ENCODE assay signal across 22 mouse cellular contexts in the genomic region with DNA sequence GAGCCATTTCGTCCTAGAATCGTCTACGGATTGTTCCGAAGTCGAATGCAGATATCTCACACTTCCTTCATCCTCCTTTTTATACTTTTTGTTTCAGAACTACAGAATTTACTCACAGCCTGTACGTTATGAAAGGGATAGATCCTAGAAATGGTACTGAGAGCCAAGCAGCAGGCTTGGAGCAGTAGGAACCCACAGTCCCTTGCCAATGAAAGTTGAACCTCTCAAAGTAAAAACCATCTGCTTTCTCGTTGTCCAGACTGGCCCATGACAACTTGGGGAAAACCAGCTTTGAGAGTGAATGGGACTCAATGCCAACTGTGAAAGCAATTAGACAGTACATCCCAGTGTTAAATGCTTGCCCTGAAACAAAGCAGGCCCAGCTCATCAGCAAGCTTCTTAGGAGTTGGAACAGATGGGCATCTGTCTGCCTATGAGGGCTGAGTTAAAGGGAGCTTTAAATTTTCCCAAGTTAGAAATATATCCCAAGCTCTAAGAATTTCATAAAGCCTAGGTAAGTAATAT.
DNase-seq lines count a peak whose midpoint lies in the region; ATAC-seq lines count a peak whose summit lies in the region.
"Had no signal": no experiment of that assay in that cellular context is flagged by ENCODE, and none has a peak within 500 bp of the region (broad histone marks: within the 10 kb centered on the region; RNA-seq: fewer than 3 reads in every experiment).

No protein-coding gene starts in this region.

- H3K4me1 ChIP-seq in forebrain, embryonic 14.5 days (ENCODE audit: control insufficient read depth, insufficient read depth, low read length): no peaks in the 10 kb centered on the region
- no peaks in the 10 kb centered on the region for H3K4me1 ChIP-seq in forebrain, embryonic 12.5 days
- H3K4me1 ChIP-seq in kidney, embryonic 14.5 days (ENCODE audit: control insufficient read depth, insufficient read depth, low read length): no peaks in the 10 kb centered on the region
- H3K4me1 ChIP-seq: midbrain, embryonic 12.5 days; neural tube, embryonic 15.5 days had no signal

- intact Hi-C loops in left cerebral cortex, postnatal 4 days (cut with DNase I): no loop called here

- no peaks in the 10 kb centered on the region for H3K36me3 ChIP-seq in forebrain, embryonic 14.5 days (ENCODE audit: control insufficient read depth, insufficient read depth, low read length)
- H3K36me3 ChIP-seq in forebrain, embryonic 12.5 days (replicated peaks): no peaks in the 10 kb centered on the region
- no peaks in the 10 kb centered on the region for H3K36me3 ChIP-seq in kidney, embryonic 14.5 days (ENCODE audit: control insufficient read depth, insufficient read depth, low read length)
- H3K36me3 ChIP-seq: G1E; midbrain, embryonic 12.5 days; neural tube, embryonic 15.5 days had no signal

- H3K9ac ChIP-seq in forebrain, embryonic 14.5 days (ENCODE audit: low read length): no peak overlapping the region
- H3K9ac ChIP-seq in forebrain, embryonic 12.5 days: no peak overlapping the region
- no peak overlapping the region for H3K9ac ChIP-seq in kidney, embryonic 14.5 days (ENCODE audit: low read depth, low read length)
- H3K9ac ChIP-seq: midbrain, embryonic 12.5 days; neural tube, embryonic 15.5 days had no signal

- H3K4me3 ChIP-seq in forebrain, embryonic 14.5 days (ENCODE audit: low read depth, low read length): no peak overlapping the region
- no peak overlapping the region for H3K4me3 ChIP-seq in forebrain, embryonic 12.5 days (replicated peaks)
- no peak overlapping the region for H3K4me3 ChIP-seq in kidney, embryonic 14.5 days (ENCODE audit: low read length)
- H3K4me3 ChIP-seq: midbrain, embryonic 12.5 days; neural tube, embryonic 15.5 days had no signal

- 67% methylated on average over 7 of the region's 7 CpGs for WGBS in forebrain, embryonic 14.5 days
- WGBS in forebrain, embryonic 12.5 days: 90% methylated on average over 7 of the region's 7 CpGs
- 82% methylated on average over 7 of the region's 7 CpGs for WGBS in kidney, embryonic 14.5 days

- DNase-seq in forebrain, embryonic 14.5 days (ENCODE audit: low spot score): peak; percentile 80
- peak; percentile 27 for DNase-seq in left cerebral cortex, postnatal 4 days
- no peak for DNase-seq in left cerebral cortex, adult 9 months (ENCODE audit: low spot score in 2 of 2)
- DNase-seq in brain, adult 2 months (ENCODE audit: low read depth, low spot score): peak; percentile 50
- peak; percentile 6 for DNase-seq in layer of hippocampus, adult 9-11 months
- DNase-seq: adrenal gland, postnatal 36 days; cerebellum, adult 9-10 months; gastrocnemius, postnatal 14 days; heart, adult 18-20 months; heart, postnatal 36 days; kidney, adult 11 months; kidney, postnatal 10 days; liver; spleen, adult 18-20 months; thymus, adult 18-20 months had no signal

- H3K27me3 ChIP-seq in forebrain, embryonic 14.5 days (replicated peaks; ENCODE audit: control insufficient read depth, insufficient read depth, low read length): no peaks in the 10 kb centered on the region
- H3K27me3 ChIP-seq in forebrain, embryonic 12.5 days: no peaks in the 10 kb centered on the region
- H3K27me3 ChIP-seq in kidney, embryonic 14.5 days (ENCODE audit: control insufficient read depth, insufficient read depth, low read length): no peaks in the 10 kb centered on the region
- H3K27me3 ChIP-seq: midbrain, embryonic 12.5 days; neural tube, embryonic 15.5 days had no signal

- no peak overlapping the region for H3K4me2 ChIP-seq in forebrain, embryonic 14.5 days (ENCODE audit: low read length)
- H3K4me2 ChIP-seq in forebrain, embryonic 12.5 days: no peak overlapping the region
- no peak overlapping the region for H3K4me2 ChIP-seq in kidney, embryonic 14.5 days (replicated peaks; ENCODE audit: low read depth, low read length)
- H3K4me2 ChIP-seq: midbrain, embryonic 12.5 days; neural tube, embryonic 15.5 days had no signal

- H3K27ac ChIP-seq in forebrain, embryonic 14.5 days (ENCODE audit: low read depth, low read length): no peak overlapping the region
- no peak overlapping the region for H3K27ac ChIP-seq in forebrain, embryonic 12.5 days
- H3K27ac ChIP-seq in kidney, embryonic 14.5 days (ENCODE audit: low read depth, low read length): no peak overlapping the region
- H3K27ac ChIP-seq: midbrain, embryonic 12.5 days; neural tube, embryonic 15.5 days had no signal

- no peaks in the 10 kb centered on the region for H3K9me3 ChIP-seq in forebrain, embryonic 14.5 days (replicated peaks; ENCODE audit: control insufficient read depth, low read length)
- H3K9me3 ChIP-seq in forebrain, embryonic 12.5 days: no peaks in the 10 kb centered on the region
- H3K9me3 ChIP-seq in kidney, embryonic 14.5 days (ENCODE audit: control insufficient read depth, low read length): no peaks in the 10 kb centered on the region
- H3K9me3 ChIP-seq: G1E; midbrain, embryonic 12.5 days; neural tube, embryonic 15.5 days had no signal

- ATAC-seq in forebrain, embryonic 14.5 days: peak; percentile 92
- no peak for ATAC-seq in forebrain, embryonic 12.5 days (ENCODE audit: low FRiP score)
- no peak for ATAC-seq in megakaryocyte, adult 5-6 weeks (ENCODE audit: poor library complexity, severe bottlenecking)
- no peak for ATAC-seq in kidney, embryonic 14.5 days (ENCODE audit: low FRiP score, low TSS enrichment)
- ATAC-seq: lung, postnatal 0 days had no signal

Comparison
In these comparisons a context has a peak if more than half of its experiments do, and no peak if none do; other contexts are left out.
1. DNase-seq: peak in forebrain, embryonic 14.5 days (single experiment), left cerebral cortex, postnatal 4 days (single experiment), brain, adult 2 months (single experiment) and layer of hippocampus, adult 9-11 months (single experiment); none in left cerebral cortex, adult 9 months (0 of 2).